Mouse (Mus musculus) cerebellum, adult 2 months (tissue): ENCODE data around the gene Csdc2. TPM values are rescaled to one million over a fixed set of nuclear protein-coding genes. Genes with fewer than 3 reads are reported as not detected.
"Not testable (repeated sequence)": the region's sequence is repeated elsewhere in the genome, so short reads cannot be mapped to it uniquely, and the experiment has no call there.

Experiments used
- DNase-seq, 2 experiments: peaks; one replicate each; pipeline ENCODE4 v3.0.0; 2021
- H3K27ac ChIP-seq: fragments of 200-500 bp; 2 replicates; pipeline ENCODE4 v1.5.1; 2012; ENCODE audit warnings: low read length, control low read depth, inconsistent platforms; ENCODE audit not compliant: insufficient read depth
- H3K27me3 ChIP-seq: fragments of 200-500 bp; 2 replicates; pipeline ENCODE4 v1.6.1; 2012; ENCODE audit warnings: inconsistent platforms, mild to moderate bottlenecking, low read length, moderate library complexity; ENCODE audit not compliant: control insufficient read depth, insufficient read depth
- H3K4me1 ChIP-seq: fragments of 200-500 bp; 2 replicates; pipeline ENCODE4 v1.6.1; 2011; ENCODE audit warnings: low read length; ENCODE audit not compliant: control insufficient read depth, insufficient read depth
- H3K4me3 ChIP-seq: fragments of 200-500 bp; replicated peaks from 2 replicates; pipeline ENCODE3; 2011; ENCODE audit warnings: mild to moderate bottlenecking, low read depth, low read length, control low read depth; ENCODE audit not compliant: insufficient read depth
- CTCF ChIP-seq: fragments of 200-500 bp; IDR thresholded peaks from 2 replicates; pipeline ENCODE4 v1.5.1; 2011; ENCODE audit warnings: low read depth, mild to moderate bottlenecking, control low read depth, low read length, moderate library complexity, borderline replicate concordance; ENCODE audit not compliant: insufficient read depth
- POLR2A ChIP-seq: fragments of 200-500 bp; IDR thresholded peaks from 2 replicates; pipeline ENCODE4 v1.6.1; 2011; ENCODE audit warnings: low read length, control low read depth, borderline replicate concordance; ENCODE audit not compliant: insufficient read depth
- WGBS: fragments of 180-500 bp; shearing (Covaris S2); methylation state at CpG from one replicate; pipeline ENCODE4 v1.1.7; 2018; 5-methylcytosine and 5-hydroxymethylcytosine counted together
- polyA plus RNA-seq: library from polyadenylated mRNA; depleted of rRNA; stranded (reverse); fragments of >200 nt; gene quantifications from 2 replicates; pipeline ENCODE4 v1.2.3, GENCODE M21; 2012

Gene Csdc2
- polyA plus RNA-seq, 1 experiment: 258 TPM

DNA sequence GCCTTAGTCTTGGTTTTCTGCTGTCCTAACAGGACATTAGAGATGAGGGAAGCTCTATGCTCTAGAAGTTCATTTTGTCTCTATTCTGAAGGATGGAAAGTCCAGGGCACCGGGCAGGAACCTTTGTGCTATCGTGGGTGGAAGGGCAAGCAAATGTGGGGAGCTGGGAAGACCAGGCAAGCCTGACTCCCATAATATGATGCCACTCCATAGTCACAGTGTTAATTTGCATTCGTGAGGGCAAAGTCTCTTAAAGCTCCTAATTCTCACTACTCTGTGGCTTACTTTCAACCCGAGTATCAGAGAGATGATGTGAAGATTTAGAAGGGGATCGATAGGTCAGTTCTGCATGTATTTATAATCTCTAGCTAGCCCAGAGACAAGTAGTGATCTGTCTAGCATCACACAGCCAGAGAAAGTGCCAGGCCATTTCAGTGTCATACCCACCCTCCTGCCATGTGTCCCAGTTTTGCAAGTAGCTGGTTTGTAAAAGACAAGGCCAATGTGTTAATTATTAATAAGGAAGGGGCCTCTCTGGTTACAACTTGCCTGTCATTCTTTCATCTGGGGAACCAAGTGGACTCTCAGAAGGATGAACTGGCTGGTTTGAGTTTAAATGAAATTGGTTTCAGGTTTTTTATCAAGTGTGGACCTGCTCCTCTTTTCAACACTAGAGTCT is 38.8 kb upstream of the Csdc2 start:
- H3K27me3 ChIP-seq: no peaks in the 10 kb centered on the region
- 91% methylated on average over 5 of the region's 5 CpGs for WGBS
- no peak overlapping the region for H3K27ac ChIP-seq
- no peak overlapping the region for H3K4me3 ChIP-seq
- TF ChIP-seq POLR2A (no peak), CTCF (no peak)
- peaks cover 18% of the 10 kb centered on the region for H3K4me1 ChIP-seq
- DNase-seq: no peak

DNA sequence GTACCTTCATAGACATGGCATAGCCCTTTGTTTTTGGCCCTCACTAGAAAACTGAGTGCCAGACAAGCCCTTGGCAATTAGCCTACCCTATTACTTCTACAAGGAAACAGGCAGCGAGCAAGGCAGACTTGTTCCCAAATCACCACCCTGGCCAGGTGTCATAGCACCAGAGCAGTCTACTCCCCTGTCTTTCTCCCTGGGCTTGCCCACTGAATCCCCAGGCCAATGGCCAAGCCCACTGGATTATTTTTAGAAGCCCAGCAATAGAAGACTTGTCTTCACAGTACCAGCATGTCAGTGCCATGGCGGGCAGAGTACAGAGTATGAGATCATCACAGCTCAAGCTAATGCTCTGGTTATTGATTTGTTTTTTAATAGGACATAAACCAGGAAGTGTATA is 37.8 kb upstream of the Csdc2 start:
- 4% methylated on average over 2 of the region's 2 CpGs for WGBS

DNA sequence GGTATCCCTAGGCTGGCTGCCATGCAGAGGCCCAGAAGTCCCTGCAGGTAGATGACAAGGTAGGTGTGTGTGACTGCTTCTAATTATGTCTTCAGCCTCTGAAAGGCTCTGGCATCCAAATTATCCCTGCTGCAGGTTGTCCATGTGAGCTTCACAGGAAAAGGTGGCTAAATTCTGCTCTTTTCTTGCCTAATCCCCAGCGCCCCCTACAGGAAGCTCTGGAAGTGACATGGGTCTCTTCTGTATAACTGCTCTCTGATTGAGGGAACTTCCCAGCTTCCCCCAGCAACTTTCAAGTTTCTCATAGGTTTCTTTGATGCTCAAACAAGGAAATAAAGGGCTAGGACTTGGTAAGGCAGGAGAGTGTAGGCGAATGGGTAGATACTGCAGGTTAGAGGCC is 31.6 kb upstream of the Csdc2 start:
- Histone ChIP-seq H3K4me1 (peaks cover 9% of the 10 kb centered on the region), H3K4me3 (no peak overlapping the region), H3K27me3 (no peaks in the 10 kb centered on the region), H3K27ac (no peak overlapping the region)
- DNase-seq: peak; percentile 67 to 79
- TF ChIP-seq POLR2A (no peak), CTCF (peak; percentile 68)
- WGBS: 31% methylated on average over 2 of the region's 2 CpGs

More for the DNA sequence above, 37.8 kb upstream of the Csdc2 start:
- Histone ChIP-seq H3K4me1 (peaks cover 18% of the 10 kb centered on the region), H3K4me3 (no peak overlapping the region), H3K27me3 (no peaks in the 10 kb centered on the region), H3K27ac (peak overlapping the region; percentile 61)
- DNase-seq: peak; percentile 50 to 79
- TF ChIP-seq POLR2A (no peak), CTCF (no peak)

DNA sequence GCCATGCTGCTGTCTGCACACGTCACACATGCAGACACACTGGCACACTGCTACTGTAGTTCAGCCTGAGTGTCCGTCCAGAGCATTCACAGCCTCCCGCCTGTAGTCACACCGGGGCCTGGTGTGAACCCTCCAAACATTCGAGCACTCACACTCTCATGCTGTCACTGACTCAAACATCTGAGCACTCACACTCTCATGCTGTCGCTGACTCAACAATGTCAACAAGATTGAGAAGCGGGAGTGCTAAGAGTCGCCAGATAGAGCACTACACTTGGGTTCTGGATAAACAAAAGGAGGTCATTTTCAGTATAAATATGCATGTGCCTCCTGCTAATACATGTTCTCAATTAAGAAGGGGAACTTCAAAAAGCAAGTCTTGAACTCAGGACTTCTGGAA is 28.6 kb upstream of the Csdc2 start:
- Histone ChIP-seq H3K27me3 (no peaks in the 10 kb centered on the region), H3K4me3 (no peak overlapping the region), H3K4me1 (peaks cover 3% of the 10 kb centered on the region; the same call in 1 of the 2 replicates), H3K27ac (no peak overlapping the region)
- TF ChIP-seq POLR2A (no peak), CTCF (no peak)
- DNase-seq: no peak
- WGBS: 86% methylated on average over 8 of the region's 8 CpGs

DNA sequence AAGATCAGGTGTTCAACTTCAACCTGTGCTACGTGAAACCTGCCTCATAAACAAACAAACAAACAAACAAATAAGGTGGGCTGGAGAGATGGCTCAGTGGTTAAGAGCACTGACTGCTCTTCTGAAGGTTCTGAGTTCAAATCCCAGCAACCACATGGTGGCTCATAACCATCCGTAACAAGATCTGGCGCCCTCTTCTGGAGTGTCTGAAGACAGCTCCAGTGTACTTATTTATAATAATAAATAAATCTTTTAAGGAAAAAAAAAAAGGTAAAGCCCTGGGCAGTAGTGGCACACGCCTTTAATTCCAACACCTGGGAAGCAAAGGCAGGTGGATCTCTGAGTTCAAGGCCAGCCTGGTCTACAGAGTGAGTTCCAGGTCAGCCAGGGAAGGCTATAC is 27.8 kb upstream of the Csdc2 start:
- H3K27ac ChIP-seq, H3K27me3 ChIP-seq, H3K4me1 ChIP-seq, H3K4me3 ChIP-seq, DNase-seq: not testable (repeated sequence)
- WGBS: 88% methylated on average over 4 of the region's 4 CpGs

DNA sequence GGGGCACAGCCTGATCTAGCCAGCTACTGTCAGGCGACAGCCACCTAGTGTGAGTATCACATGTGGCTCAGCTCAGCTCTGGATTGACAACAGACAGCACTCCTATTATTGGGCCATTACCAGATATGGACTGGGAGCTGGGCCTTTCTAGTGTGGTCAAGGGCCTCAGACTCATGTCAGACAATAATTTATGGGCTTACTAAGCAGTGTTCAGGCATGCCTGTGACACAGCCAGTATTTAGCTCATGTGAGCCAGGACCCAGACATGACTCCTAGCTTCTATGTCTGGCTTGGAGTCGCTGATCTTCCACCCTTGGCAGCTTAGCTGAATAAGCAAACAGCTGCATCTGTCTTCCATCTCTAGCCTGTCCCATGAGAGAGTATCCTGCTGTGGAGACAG is 24.1 kb upstream of the Csdc2 start:
- Histone ChIP-seq H3K4me1 (0 out of 2 replicates have a peak, but pooled peaks cover under 1% of the 10 kb centered on the region), H3K27me3 (no peaks in the 10 kb centered on the region), H3K27ac (no peak overlapping the region), H3K4me3 (no peak overlapping the region)
- no peak for TF ChIP-seq POLR2A
- TF ChIP-seq CTCF: no peak
- no peak for DNase-seq
- WGBS: 52% methylated on average over 2 of the region's 2 CpGs

DNA sequence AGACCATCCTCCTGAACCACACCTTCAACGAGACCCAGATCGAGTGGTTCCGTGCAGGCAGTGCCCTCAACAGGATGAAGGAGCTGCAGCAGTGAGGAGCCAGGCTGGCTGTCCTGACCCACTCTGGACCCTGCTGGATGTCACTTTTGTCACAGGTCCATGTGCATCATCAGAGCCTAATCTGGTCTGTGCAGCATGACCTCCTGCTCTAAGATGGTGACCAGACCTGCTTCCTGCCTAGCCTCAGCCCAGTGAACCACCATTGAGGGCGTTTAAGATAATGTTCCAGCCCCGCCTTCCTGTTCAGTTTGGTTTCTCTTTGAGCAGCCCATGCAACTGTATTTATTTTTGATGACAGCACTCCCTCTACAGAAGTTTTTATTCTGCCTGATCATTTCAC is 21.9 kb upstream of the Csdc2 start:
- no peak overlapping the region for H3K27ac ChIP-seq
- 83% methylated on average over 5 of the region's 5 CpGs for WGBS
- no peak for TF ChIP-seq CTCF
- no peak for TF ChIP-seq POLR2A
- H3K27me3 ChIP-seq: no peaks in the 10 kb centered on the region
- no peak for DNase-seq
- H3K4me3 ChIP-seq: no peak overlapping the region
- peaks cover 19% of the 10 kb centered on the region for H3K4me1 ChIP-seq

DNA sequence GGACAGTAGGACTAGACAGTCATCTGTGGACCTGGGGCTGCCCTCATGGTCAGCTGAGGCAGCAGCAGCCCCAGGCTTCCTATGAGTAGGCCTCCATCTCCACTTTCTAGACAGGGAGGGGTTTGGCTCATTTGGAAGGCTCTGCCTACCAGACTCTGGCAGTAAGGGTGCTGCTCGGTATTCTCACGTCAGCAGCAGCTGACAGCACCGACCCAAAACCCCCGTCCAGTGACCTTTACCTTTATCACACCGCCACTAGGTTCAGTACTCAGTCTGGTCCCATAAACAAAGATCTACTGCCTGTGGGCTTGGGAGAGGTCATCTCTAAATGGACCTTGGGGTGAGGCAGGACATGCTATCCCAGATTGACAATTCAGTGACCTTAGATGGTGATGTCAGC is 20.9 kb upstream of the Csdc2 start:
- TF ChIP-seq POLR2A: no peak
- TF ChIP-seq CTCF: no peak
- WGBS: 75% methylated on average over 5 of the region's 5 CpGs
- Histone ChIP-seq H3K27me3 (no peaks in the 10 kb centered on the region), H3K4me1 (peaks cover 26% of the 10 kb centered on the region), H3K27ac (no peak overlapping the region), H3K4me3 (no peak overlapping the region)
- no peak for DNase-seq
